Mouse (Mus musculus) G1E (cell line): ENCODE results near the gene Vapb. TPM values are rescaled to one million over a fixed set of nuclear protein-coding genes. Genes with fewer than 3 reads are reported as not detected.
A peak's percentile ranks its signal among the peaks of the same experiment; 100 is the strongest.

Source experiments
- ATAC-seq: 2 replicates; pipeline ENCODE4 v1.8.0; 2016; ENCODE audit warnings: mild to moderate bottlenecking; ENCODE audit not compliant: insufficient number of reproducible peaks, poor library complexity, low FRiP score, severe bottlenecking; ENCODE audit errors: extremely low read depth
- DNase-seq: peaks from one replicate; pipeline ENCODE4 v3.0.0; 2012; ENCODE audit warnings: low spot score
- H3K27me3 ChIP-seq: 2 replicates; pipeline ENCODE4 v1.6.1; 2012; ENCODE audit warnings: mild to moderate bottlenecking, low read length, inconsistent platforms; ENCODE audit not compliant: insufficient read depth
- H3K36me3 ChIP-seq: replicated peaks from 2 replicates; pipeline ENCODE3; 2012; ENCODE audit warnings: mild to moderate bottlenecking, inconsistent platforms
- H3K4me1 ChIP-seq: 2 replicates; pipeline ENCODE4 v1.6.1; 2012; ENCODE audit warnings: low read depth, low read length, inconsistent platforms, mixed read lengths; ENCODE audit not compliant: insufficient read depth
- H3K4me3 ChIP-seq: 2 replicates; pipeline ENCODE4 v1.5.1; 2012; ENCODE audit warnings: low read depth, mild to moderate bottlenecking, inconsistent platforms, low read length, moderate library complexity, mixed read lengths
- H3K9me3 ChIP-seq: replicated peaks from 2 replicates; pipeline ENCODE4 v1.6.1; 2012; ENCODE audit warnings: inconsistent platforms
- CTCF ChIP-seq: IDR thresholded peaks from 2 replicates; pipeline ENCODE4 v1.5.1; 2012; ENCODE audit warnings: low read depth, low read length, inconsistent platforms, mixed read lengths
- GATA1 ChIP-seq: IDR thresholded peaks from 2 replicates; pipeline ENCODE4 v1.6.1; 2012; ENCODE audit warnings: borderline replicate concordance, low read length, inconsistent platforms, mixed read lengths
- GATA2 ChIP-seq: IDR thresholded peaks from 2 replicates; pipeline ENCODE4 v1.6.1; 2012; ENCODE audit warnings: low read depth, low read length, inconsistent platforms, borderline replicate concordance
- POLR2AphosphoS5 ChIP-seq: IDR thresholded peaks from 2 replicates; pipeline ENCODE4 v1.6.1; 2012; ENCODE audit warnings: low read depth, low read length, inconsistent platforms; ENCODE audit not compliant: insufficient replicate concordance
- TAL1 ChIP-seq: conservative IDR thresholded peaks from 2 replicates; pipeline ENCODE4 v1.6.1; 2012; ENCODE audit warnings: low read depth, low read length, inconsistent platforms, mixed read lengths
- polyA plus RNA-seq: library from polyadenylated mRNA; stranded (reverse); fragments of >175 nt; gene quantifications from 2 replicates; pipeline ENCODE4 v1.2.3, GENCODE M21; 2012
- total RNA-seq, 2 experiments: library from RNA; stranded (forward) in 1 of 2; stranded (reverse) in 1 of 2; fragments of 200-1000 nt in 1 of 2; fragments of >200 nt in 1 of 2; fragmentation: Nextera tagmentation in 1 of 2; gene quantifications; 2 replicates each; pipeline ENCODE4 v1.2.3; 2014 to 2017

Gene Vapb
- total and polyA plus RNA-seq, 3 experiments = 17.3 to 75.2 (median 23.6) TPM

DNA sequence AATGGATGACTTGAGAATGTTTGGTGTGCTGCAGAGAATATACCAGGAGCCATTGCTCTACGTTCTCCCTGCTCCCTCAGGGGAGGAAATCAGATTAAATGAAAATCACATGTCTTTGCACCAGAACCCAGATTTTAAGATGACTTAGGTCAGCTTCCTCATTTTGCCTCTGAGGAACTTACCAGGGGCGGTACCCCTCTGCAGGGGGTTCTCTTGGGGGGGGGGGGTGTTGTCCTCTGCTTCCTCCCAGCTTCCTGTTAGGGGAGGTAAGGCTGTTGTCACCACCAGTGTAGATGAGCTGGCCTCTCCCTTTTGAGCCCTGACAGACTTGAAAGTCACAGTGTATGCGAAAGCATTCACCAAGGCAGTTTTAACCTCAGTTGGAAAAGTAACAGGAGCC, 47.1 kb downstream of the Vapb start:
- peaks cover 50% of the 10 kb centered on the region for H3K36me3 ChIP-seq
- H3K4me1 ChIP-seq = no peaks in the 10 kb centered on the region
- ATAC-seq = peak; percentile 60
- H3K27me3 ChIP-seq = no peaks in the 10 kb centered on the region
- no peak overlapping the region for H3K4me3 ChIP-seq
- no peak for TF ChIP-seq GATA2
- TF ChIP-seq GATA1 = no peak
- no peak for TF ChIP-seq CTCF
- TF ChIP-seq POLR2AphosphoS5 = no peak
- TF ChIP-seq TAL1 = no peak
- no peak for DNase-seq
- H3K9me3 ChIP-seq = no peaks in the 10 kb centered on the region

DNA sequence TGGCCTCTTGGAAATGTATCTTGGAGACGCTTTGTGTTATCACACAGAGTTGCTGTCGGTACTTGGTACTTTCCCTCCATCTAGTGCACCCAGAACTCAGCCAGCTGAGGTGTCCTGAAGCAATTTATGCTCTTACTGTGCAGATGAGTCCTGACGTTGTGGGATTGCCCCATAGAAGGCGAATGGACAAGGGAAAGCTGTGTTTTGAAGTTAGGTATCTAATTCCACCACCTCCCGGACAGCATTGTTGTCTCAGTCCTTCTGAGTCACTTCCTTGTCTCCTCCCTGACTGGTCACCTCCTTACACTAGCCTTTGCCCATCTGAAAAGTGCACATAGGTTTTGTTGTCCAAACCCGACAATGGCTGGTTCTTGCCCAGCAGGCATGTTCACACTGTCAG, 47.6 kb downstream of the Vapb start:
- TF ChIP-seq GATA2 (no peak), TAL1 (no peak), CTCF (no peak), GATA1 (no peak), POLR2AphosphoS5 (no peak)
- no peaks in the 10 kb centered on the region for H3K27me3 ChIP-seq
- no peaks in the 10 kb centered on the region for H3K4me1 ChIP-seq
- peaks cover 45% of the 10 kb centered on the region for H3K36me3 ChIP-seq
- ATAC-seq (no peak), DNase-seq (no peak)
- no peaks in the 10 kb centered on the region for H3K9me3 ChIP-seq
- H3K4me3 ChIP-seq = no peak overlapping the region

DNA sequence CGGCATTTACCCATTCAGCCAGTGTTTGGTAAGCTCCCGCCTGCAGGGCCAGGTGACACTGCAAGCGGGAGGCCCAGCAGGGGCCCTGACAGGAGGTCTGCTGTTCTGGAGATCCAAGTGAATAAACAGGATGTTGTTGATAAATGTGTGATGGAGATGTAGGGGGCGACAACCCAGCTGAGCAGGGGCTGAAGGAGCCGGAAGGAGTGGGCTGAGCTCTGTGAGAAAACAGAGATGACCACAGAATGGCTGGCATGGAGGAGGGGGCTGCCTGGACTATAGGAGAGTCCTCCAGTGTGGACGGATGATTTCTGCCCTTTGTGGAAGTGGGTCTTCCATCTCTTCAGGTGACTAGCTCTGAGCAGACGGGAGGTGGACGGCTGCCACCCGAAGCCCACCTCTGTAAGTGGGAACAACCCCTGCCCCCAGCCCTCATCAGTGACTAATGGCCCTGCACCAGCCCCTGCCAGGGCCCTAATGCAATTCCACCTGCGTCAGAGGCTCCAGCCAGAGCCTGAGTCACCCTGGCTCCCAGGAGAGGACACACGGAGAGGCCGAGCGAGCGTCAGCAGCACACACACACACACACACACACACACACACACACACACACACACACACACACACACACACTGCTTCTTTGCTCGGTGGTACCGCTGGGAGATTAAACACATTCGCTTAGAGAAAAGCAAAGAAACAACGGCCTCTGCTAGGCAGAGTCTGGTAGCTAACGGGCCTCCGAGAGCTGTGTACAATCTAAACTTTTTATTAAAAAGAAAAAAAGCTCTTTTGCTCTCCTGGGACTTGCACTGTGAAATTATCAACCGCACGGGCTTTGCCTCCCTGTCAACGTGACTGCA, 52.9 kb downstream of the Vapb start:
- TF ChIP-seq GATA1 (no peak), CTCF (no peak), TAL1 (no peak), GATA2 (no peak), POLR2AphosphoS5 (no peak)
- Histone ChIP-seq H3K4me1 (no peaks in the 10 kb centered on the region), H3K9me3 (peaks cover 19% of the 10 kb centered on the region), H3K36me3 (peaks cover 2% of the 10 kb centered on the region), H3K4me3 (no peak overlapping the region), H3K27me3 (no peaks in the 10 kb centered on the region)
- DNase-seq (no peak), ATAC-seq (no peak)

DNA sequence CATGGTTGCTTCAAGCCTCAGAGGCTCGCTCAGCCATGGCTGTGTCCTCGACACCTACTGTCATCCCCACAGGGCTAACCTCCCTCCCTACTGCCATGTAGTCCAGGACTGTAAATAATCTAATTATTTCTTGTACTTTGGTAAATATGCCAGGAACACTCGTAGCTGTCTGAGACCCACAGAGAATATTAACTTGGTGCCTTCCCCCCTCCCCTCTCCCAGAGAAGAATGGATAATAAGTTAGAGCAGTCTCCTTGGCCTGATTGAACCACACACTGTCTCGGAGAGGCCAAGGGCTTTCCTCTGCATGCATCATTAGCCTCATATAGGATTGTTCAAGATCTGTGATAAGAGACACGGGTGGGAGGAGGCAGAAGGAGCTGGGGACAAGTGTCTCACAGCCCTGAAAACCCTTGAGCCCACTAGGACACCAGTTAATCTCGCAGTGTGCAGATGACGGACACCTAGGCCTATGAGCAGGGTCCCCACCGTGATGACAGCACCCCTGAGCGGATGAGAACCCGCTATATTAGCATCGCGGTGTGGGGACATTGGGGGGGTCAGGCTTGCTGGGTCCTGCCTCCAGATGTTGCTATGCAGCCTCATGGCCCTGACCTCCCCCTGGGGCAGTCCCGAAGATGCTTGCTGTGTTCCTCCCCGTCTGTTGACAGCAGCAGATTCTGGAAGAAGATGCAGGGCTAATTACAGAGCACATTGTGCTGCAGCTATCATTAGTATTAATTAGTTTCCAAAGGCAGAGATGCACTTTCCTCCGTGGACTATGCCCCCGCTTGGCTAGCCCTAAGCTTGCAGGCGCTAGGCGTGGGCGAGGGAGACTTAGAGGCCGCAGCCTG, 54.8 kb downstream of the Vapb start:
- Histone ChIP-seq H3K4me3 (no peak overlapping the region), H3K27me3 (no peaks in the 10 kb centered on the region), H3K4me1 (no peaks in the 10 kb centered on the region), H3K9me3 (peaks cover 19% of the 10 kb centered on the region), H3K36me3 (no peaks in the 10 kb centered on the region)
- no peak for DNase-seq
- ATAC-seq = no peak
- no peak for TF ChIP-seq CTCF
- no peak for TF ChIP-seq GATA2
- TF ChIP-seq GATA1 = no peak
- no peak for TF ChIP-seq POLR2AphosphoS5
- no peak for TF ChIP-seq TAL1

DNA sequence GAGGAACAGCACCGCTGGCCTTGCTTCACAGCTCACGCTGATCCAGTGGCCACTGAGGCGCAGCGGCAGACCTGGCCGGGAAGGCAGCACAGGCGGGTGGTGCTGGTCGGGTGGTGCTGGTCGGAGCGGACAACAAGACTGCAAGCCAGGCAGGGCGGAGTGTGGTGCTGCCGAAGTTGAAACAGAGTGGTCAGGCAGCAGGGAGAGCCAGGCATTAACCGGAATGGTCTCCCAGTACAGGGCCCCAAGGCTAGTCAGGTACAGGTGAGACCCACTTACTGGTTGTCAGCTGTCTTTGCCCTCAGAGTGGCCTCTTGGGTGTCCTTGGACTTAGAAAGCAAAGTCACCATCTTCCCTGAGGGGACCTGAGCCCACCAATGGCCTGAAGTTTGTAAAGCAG, 56.7 kb downstream of the Vapb start:
- no peaks in the 10 kb centered on the region for H3K36me3 ChIP-seq
- DNase-seq (no peak), ATAC-seq (no peak)
- no peak overlapping the region for H3K4me3 ChIP-seq
- TF ChIP-seq GATA1 (no peak), TAL1 (no peak), POLR2AphosphoS5 (no peak), GATA2 (no peak), CTCF (no peak)
- H3K4me1 ChIP-seq = no peaks in the 10 kb centered on the region
- no peaks in the 10 kb centered on the region for H3K27me3 ChIP-seq
- H3K9me3 ChIP-seq = peaks cover 19% of the 10 kb centered on the region
